Mouse (Mus musculus) left cerebral cortex, adult 11 months (tissue): ENCODE results near the gene Man1a.

Experiments
- DNase-seq: peaks from one replicate; pipeline ENCODE4 v3.0.0; 2022; ENCODE audit warnings: low spot score

Man1a gene

DNA sequence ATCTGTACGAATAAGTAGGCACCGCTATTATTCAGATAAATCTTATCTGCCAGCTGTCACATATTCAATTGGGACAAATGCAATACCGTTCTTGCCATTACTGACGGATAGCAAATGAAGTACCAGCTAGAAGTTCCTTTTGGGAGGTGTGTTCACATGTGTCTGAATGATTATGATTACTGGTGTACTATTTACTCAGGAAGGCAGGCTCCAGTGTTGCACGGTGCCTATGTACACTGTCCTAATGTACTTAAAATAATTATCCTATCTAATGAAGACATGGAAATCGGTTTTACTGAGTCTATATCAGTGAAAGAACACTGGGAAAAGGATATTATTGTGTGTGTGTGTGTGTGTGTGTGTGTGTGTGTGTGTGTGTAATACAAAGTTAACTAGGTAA is 160.7 kb downstream of the Man1a start:
- no peak for DNase-seq

DNA sequence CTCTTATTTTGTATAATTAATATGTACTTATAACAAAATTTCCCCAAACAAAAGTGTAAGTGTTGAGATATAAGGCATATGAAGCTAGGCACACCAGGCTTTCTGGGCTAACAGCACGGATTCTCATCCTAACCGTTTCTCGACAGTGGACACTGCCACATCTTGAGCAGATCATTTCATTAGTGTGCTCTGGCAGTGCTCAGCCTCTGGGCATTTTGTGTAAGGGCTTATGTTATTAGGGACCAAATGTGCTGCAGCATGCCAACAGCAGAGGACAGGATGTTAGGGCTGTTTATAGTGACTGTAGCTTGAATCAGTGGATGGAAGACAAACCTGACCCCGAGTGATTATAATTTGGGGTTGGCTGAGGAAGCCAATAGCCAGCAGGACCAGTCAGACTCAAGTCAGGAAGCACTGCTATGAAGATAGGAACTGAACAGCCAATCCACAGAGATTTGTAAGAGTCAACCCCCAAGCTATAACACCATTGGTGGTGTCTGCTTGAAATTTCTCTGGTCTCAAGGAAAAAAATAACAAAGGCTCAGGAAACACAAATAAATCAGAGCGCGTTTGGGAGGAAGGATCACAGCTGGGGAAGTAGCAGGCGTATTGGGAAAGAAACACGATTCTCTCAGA is 161.3 kb downstream of the Man1a start:
- DNase-seq: no peak

DNA sequence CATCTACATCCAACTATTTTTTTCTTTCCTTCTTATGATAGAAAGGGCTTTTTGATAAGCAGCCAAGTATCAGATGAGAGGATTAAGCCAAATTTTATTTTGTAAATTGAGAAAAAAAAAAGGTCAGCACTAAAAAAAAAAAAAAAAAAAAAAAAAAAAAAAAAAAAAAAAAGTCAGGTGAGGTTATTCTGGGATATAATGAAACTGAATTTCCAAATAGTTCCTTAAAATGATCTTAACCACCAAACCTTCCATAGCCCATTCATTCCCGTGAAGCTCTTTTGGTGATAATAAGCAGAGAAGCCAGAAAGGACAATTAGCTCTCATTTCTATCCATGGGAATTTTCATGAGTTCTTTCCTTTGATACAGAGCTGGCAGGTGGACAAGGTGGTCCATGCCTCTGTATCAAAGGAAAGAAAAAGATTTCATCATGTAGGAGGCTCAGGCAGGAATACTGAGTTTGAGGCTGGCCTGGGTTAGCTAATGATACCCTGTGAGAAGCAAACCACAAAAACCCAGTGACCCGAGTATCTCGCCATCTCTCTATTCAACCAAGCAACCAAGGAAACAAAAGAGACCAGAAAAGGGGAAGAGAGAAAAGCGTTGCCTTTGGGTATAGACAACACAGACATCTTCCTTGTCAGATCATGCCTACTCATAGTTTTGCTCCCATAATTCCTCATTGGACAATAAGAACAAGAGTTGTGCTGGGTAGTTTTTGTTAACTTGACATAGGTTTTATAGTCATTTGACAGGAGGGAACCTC is 162.7 kb downstream of the Man1a start:
- DNase-seq: no peak

DNA sequence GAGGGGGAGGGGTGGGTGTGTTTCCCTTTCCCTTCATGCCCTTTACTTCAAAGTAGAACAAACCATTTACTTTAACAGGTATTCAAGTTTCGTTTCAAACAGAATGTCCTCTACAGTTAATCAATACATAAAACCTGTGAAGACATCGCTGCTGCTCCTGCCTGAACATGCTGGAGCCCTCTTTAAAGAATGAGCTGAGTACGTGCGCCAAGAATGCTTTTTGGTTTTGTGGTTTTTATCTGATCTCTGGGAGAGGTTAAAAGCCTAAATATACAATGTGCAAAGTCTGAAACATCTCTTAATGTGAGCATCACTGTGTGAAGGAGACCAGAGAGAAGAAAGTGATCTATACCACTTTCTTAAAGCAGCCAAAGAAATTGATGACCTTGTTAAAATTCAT is 186.9 kb downstream of the Man1a start:
- no peak for DNase-seq

DNA sequence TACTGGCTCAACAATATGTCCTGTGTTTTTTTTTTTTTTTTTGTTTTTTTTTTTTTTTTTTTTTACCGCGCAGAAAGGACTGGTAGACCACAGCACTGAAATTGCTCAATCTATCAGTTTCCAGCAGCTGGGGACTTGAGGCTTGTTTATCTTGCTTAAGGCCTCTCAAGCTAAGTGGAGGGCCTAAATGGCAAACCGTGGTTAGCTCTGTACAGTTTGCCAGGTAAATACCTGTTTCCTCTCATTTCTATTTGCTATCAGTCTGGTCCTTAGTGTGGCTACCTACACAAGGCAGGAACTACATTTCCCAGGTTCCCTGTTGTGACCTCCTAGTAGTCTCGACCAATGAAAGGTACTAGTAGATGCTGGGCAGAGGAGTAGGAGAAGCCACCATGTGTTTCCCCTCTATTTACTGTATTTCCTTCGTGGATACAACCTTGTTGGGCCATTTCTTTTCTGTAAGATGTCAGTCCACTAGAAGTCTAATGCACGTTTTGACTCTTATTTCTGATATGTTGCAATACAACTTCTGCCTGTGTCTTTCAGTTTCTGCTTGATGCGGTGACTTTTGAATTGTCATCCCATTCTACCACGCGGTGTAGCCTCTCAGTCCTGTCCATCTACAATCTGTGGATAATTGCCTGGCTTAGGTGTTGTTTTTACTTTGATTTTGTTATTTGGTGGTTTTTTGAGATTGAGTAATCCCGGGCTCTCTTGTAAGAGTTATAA is 187.9 kb downstream of the Man1a start:
- DNase-seq: no peak

DNA sequence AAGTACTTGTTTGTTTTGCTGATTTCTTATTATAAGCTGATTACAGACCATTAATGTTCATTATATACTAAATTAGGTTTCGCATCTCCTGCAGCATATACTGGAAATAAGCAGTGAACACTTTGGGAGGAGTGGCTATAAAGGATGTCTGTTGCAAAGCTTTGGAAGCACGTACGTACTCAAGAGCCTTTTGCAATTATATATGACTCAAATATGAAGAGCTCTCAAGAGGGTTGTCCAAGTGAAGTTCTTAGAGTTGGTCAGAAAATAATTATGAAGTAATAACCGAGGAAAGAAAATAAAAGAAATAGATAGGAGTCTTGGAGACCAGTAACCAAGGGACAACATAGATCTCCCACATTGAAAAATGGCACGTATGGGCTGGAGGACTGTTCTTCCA is 189.9 kb downstream of the Man1a start:
- no peak for DNase-seq

DNA sequence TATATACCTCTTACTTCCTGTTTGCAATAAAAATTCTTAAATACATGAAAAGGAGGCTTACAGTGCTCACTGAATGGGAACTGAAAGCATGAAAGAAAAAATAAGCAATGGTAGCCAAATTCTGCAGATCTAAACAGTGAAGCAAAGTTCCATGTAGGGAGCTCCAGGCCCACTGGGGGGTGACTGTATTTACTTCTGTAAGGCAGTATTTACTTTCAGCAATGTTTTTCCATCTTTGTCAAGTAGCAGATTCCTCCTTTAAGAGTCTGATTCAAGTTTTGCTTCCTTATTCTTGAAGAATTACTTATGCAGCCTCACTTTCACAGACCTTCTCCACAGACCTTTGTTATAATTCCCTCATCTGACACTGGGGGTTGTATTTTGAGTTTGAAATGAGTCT is 195.1 kb downstream of the Man1a start:
- DNase-seq: no peak

DNA sequence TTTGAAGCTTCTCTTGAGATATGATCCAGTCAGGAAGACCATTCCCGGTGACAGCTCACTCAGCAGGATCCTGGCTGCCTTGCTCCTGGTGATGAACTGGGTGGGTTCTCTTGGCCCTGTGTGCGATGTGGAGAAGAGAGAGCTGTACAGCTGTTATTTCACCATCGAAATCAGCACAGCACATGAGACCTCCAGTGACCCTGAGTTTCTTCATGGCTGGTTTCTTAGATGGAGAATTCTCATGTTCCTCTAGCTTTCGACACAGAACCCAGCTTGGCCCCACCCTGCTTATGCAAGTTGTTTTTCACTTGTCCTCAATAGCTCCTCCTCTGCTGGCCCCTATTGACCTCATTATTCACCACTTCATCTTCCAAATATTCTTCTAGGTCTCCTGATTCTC is 200.5 kb downstream of the Man1a start:
- no peak for DNase-seq

DNA sequence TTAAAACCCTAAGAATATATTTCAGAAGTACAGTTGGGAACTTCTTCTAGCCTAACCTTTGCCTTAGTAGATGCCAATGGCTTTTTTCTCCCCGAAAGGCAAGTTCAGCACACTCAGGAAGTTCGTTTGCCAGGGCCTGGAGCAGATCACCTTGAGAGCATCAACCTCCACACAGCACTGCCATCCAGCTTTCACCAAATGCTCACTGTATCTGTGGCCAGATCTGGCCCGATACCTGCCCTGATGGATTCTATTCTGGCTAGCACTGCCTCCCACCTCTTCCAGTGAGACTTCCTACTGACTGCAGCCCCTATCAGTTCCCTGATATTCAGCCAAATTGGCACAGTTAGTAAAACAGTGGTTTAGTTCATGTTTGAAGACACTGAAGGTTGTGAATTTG is 202.2 kb downstream of the Man1a start:
- no peak for DNase-seq

DNA sequence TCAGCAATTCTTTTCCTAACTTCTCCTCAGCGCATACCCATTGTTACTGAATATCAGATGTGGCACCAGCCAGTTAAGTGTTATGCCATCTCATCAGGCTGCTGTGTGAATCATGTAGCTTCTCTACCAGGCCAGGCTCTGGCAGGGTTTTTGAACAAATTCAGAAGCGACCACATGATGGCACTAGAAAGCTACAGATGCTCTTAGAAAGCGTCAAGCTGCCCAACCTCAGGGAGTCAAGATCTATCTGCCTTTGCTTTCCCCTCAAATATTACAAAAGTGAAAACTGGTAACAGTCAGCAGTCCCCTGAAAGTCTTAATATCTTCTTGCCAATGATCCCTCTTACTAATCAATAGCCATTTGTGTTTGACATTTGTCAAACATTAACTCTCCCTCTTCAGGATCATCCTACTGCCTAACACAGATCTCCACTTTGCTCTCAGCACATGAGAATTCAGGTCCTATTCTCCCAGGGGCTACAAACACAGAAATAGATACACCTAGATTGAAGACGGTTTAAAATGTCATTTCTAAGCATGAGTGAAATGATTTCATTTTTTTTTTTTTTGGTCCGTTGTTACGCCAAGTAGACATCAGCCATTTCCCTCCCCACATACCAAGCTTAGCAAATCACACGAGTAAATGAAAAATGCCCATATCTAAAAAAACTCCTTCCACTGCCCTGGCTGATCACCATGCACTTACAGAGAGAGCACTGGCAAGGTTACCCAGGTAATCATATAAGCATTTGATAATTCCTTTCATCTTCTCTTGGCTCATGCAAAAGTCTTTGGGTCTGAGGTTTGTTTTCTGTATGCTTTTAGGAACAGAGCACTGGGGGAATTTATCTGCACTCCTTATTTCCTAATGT is 212.7 kb downstream of the Man1a start:
- DNase-seq: peak; percentile 15

DNA sequence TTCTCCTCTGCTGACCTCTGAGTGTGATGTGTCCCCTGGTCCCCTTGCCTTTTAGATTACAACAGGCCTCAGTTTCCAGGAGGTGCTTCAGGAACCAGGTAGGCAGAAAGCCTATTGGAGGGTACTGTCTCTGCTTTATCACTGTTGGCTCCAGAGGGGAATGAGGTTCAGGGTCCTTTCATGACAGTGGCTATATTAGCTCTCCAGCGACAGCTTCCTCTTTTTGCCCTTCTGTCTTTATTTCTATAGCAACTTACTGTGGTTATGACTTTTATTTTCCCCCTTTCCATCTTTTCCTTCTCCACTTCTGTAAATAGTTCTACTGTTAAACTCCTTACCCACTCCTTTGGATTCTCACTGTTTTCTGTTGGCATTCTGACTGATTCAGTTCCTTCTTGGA is 216.5 kb downstream of the Man1a start:
- DNase-seq: no peak

DNA sequence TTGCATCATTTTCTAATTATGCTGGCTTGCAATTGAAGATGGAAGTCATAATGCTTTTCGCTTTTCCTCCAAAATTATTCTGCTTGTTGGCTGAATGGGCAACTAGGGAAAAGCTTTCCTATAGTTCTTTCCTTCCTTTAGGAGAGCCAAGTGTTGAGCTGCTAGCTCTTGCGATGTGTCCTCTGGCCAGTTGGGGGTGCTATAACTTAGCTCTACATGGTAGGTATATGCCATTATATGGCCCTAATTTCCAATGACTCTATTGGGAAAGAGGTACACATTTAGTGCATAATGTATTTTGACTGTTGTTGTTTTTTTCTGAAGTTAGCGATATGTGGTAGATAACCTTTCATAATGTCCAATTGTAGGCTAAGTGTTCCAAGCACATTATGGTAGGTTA is 217.2 kb downstream of the Man1a start:
- no peak for DNase-seq
